Mouse (Mus musculus) midbrain, embryonic 11.5 days (tissue): ENCODE measurements at regions not wholly inside any gene's neighbourhood (a gene's known extent, or its start where the extent isn't known, plus 50 kb on each side); places are given as distances from the start of the nearest gene placed in this dataset.
A peak's percentile ranks its signal among the peaks of the same experiment; 100 is the strongest.

ENCODE experiments used
- ATAC-seq: fragments of 200-750 bp; cut with Nextera tagmentation; 2 replicates; pipeline ENCODE4 v1.8.0; 2017; ENCODE audit warnings: moderate TSS enrichment, moderate library complexity; ENCODE audit not compliant: low FRiP score
- DNase-seq: peaks from one replicate; pipeline ENCODE4 v3.0.0; 2015; ENCODE audit warnings: low spot score; ENCODE audit errors: missing footprints
- H3K27ac ChIP-seq: fragments of 300-500 bp; sonication (generic); 2 replicates; pipeline ENCODE4 v1.5.1; 2014; ENCODE audit warnings: low read depth, low read length
- H3K27me3 ChIP-seq: fragments of 300-500 bp; sonication (generic); 2 replicates; pipeline ENCODE4 v1.6.1; 2014; ENCODE audit warnings: mild to moderate bottlenecking, low read length, moderate library complexity, mixed read lengths; ENCODE audit not compliant: control insufficient read depth, insufficient read depth
- H3K36me3 ChIP-seq: fragments of 300-500 bp; sonication (generic); 2 replicates; pipeline ENCODE4 v1.6.1; 2014; ENCODE audit warnings: mild to moderate bottlenecking, low read length, moderate library complexity, mixed read lengths; ENCODE audit not compliant: control insufficient read depth, insufficient read depth
- H3K4me1 ChIP-seq: fragments of 300-500 bp; sonication (generic); 2 replicates; pipeline ENCODE4 v1.6.1; 2014; ENCODE audit warnings: low read length; ENCODE audit not compliant: control insufficient read depth, insufficient read depth
- H3K4me2 ChIP-seq: fragments of 300-500 bp; sonication (generic); 2 replicates; pipeline ENCODE4 v1.6.1; 2014; ENCODE audit warnings: mild to moderate bottlenecking, moderate library complexity
- H3K4me3 ChIP-seq: fragments of 300-500 bp; sonication (generic); 2 replicates; pipeline ENCODE4 v1.5.1; 2014; ENCODE audit warnings: low read depth, low read length
- H3K9ac ChIP-seq: fragments of 300-500 bp; sonication (generic); 2 replicates; pipeline ENCODE4 v1.6.1; 2014; ENCODE audit warnings: low read length
- H3K9me3 ChIP-seq: fragments of 300-500 bp; sonication (generic); 2 replicates; pipeline ENCODE4 v1.6.1; 2016; ENCODE audit warnings: low read length; ENCODE audit not compliant: control insufficient read depth
- WGBS: fragments of 180-500 bp; shearing (Covaris S2); extraction: QIAGEN DNeasy Blood & Tissue Kit; methylation state at CpG from one replicate; pipeline ENCODE4 v1.1.7; 2014; 5-methylcytosine and 5-hydroxymethylcytosine counted together

DNA sequence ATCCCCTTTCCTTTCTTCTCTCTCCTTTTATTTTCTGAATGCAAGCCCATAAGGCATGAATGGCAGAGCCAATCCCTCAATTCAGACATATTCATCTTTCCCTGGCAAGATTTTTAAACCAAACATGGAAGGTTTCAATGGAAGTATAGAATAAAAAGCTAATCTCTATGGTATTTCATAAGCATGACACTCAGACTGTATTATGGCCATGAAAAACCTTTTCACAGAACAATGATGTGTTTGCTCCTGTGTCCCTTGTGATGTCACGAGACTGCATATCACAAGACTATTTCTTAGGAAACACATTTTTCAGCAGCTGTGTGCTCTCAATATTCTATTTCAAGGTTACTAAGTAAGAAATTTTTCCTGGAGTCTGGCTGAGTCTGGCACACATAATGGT is 525.5 kb downstream of the Zfp352 start:
- Histone ChIP-seq H3K27me3 (no peaks in the 10 kb centered on the region), H3K9ac (no peak overlapping the region), H3K27ac (no peak overlapping the region), H3K4me2 (no peak overlapping the region), H3K4me3 (no peak overlapping the region), H3K36me3 (no peaks in the 10 kb centered on the region), H3K4me1 (no peaks in the 10 kb centered on the region), H3K9me3 (no peaks in the 10 kb centered on the region)
- ATAC-seq (0 out of 2 replicates have a peak, but pooled peaks have one; percentile 54), DNase-seq (no peak)
- 41% methylated on average over 1 of the region's 1 CpGs for WGBS
